In the genomic region with DNA sequence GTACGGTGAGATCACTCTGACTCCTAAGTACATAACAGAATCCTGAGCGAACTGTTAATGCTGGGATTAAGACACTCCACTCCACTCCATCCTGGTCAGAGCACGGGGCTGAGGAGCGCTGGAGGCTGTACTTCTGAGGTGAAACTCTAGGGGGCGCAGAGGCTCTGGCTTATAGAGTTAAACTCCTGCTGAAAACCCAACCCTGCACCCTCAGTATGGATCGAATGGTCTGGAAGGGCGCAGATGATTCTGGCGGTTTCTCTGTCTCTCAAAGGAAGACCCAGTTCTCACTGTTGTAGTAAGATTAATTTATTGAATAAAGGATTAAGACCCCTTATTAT, we compare ENCODE assay signal across 9 mouse cellular contexts. TPM values are rescaled to one million over a fixed set of nuclear protein-coding genes. Genes with fewer than 3 reads are reported as not detected.
DNase-seq lines count a peak whose midpoint lies in the region; ATAC-seq and TF ChIP-seq lines count a peak whose summit lies in the region.
"Had no signal": no experiment of that assay in that cellular context is flagged by ENCODE, and none has a peak within 500 bp of the region (broad histone marks: within the 10 kb centered on the region; RNA-seq: fewer than 3 reads in every experiment).

No protein-coding gene starts in this region.

- no peak for TF ChIP-seq POLR2A in cortical plate, adult 2 months (IDR thresholded peaks at IDR 0.05; ENCODE audit: extremely low read depth, insufficient read depth, low read length)

- peaks cover 64% of the 10 kb centered on the region for H3K27me3 ChIP-seq in heart, embryonic 12.5 days (replicated peaks)
- peaks cover 24% of the 10 kb centered on the region for H3K27me3 ChIP-seq in heart, postnatal 0 days (ENCODE audit: control insufficient read depth, insufficient read depth, low read length)
- peaks cover 14% of the 10 kb centered on the region for H3K27me3 ChIP-seq in stomach, embryonic 15.5 days (replicated peaks)

- WGBS in heart, embryonic 12.5 days, result 21% methylated on average over 8 of the region's 8 CpGs
- WGBS in heart, postnatal 0 days, result 20% methylated on average over 8 of the region's 8 CpGs
- WGBS in stomach, embryonic 15.5 days, result 16% methylated on average over 8 of the region's 8 CpGs

- H3K27ac ChIP-seq in heart, embryonic 12.5 days (ENCODE audit: poor library complexity, severe bottlenecking), result no peak overlapping the region
- no peak overlapping the region for H3K27ac ChIP-seq in cortical plate, adult 2 months (ENCODE audit: insufficient read depth, low read length)
- no peak overlapping the region for H3K27ac ChIP-seq in heart, postnatal 0 days (ENCODE audit: low read depth)
- no peak overlapping the region for H3K27ac ChIP-seq in stomach, embryonic 15.5 days
- H3K27ac ChIP-seq: macrophage had no signal

- TF ChIP-seq CTCF in cortical plate, adult 2 months (IDR thresholded peaks at IDR 0.05; ENCODE audit: extremely low read depth, insufficient read depth, low read length), result peak; percentile 52
- peak; percentile 55 for TF ChIP-seq CTCF in heart, postnatal 0 days (IDR thresholded peaks at IDR 0.05; ENCODE audit: low read depth)

- H3K9ac ChIP-seq in heart, embryonic 12.5 days, result no peak overlapping the region
- H3K9ac ChIP-seq in heart, postnatal 0 days (replicated peaks; ENCODE audit: low read depth, low read length), result no peak overlapping the region
- H3K9ac ChIP-seq in stomach, embryonic 15.5 days, result no peak overlapping the region

- no peak overlapping the region for H3K4me2 ChIP-seq in heart, embryonic 12.5 days
- no peak overlapping the region for H3K4me2 ChIP-seq in heart, postnatal 0 days (ENCODE audit: low read depth, low read length)
- no peak overlapping the region for H3K4me2 ChIP-seq in stomach, embryonic 15.5 days

- DNase-seq in heart, adult 11 months, result peak; percentile 94
- peak; percentile 41 for DNase-seq in T-cell, adult 2 months (ENCODE audit: low spot score)
- peak; percentile 43 for DNase-seq in heart, postnatal 0 days (ENCODE audit: low spot score)
- DNase-seq in kidney, postnatal 36 days, result peak; percentile 61 to 86
- peak; percentile 70 for DNase-seq in lung, postnatal 25 days (ENCODE audit: low spot score)

- 0 out of 2 replicates have a peak, but pooled peaks cover 6% of the 10 kb centered on the region for H3K9me3 ChIP-seq in heart, embryonic 12.5 days (replicated peaks)
- H3K9me3 ChIP-seq in heart, postnatal 0 days (replicated peaks; ENCODE audit: control insufficient read depth, low read length), result no peaks in the 10 kb centered on the region
- no peaks in the 10 kb centered on the region for H3K9me3 ChIP-seq in stomach, embryonic 15.5 days

- no peak for ATAC-seq in heart, embryonic 12.5 days (ENCODE audit: insufficient number of reproducible peaks, low FRiP score)
- ATAC-seq in heart, postnatal 0 days (ENCODE audit: insufficient read depth, low read depth), result no peak
- peak; percentile 67 for ATAC-seq in stomach, embryonic 15.5 days (ENCODE audit: insufficient read depth, low FRiP score, low read depth)

- TF ChIP-seq EP300 in heart, postnatal 0 days (IDR thresholded peaks at IDR 0.05; ENCODE audit: low read depth), result no peak

- H3K36me3 ChIP-seq in heart, embryonic 12.5 days, result no peaks in the 10 kb centered on the region
- H3K36me3 ChIP-seq in heart, postnatal 0 days (replicated peaks; ENCODE audit: control insufficient read depth, insufficient read depth, low read length), result no peaks in the 10 kb centered on the region
- no peaks in the 10 kb centered on the region for H3K36me3 ChIP-seq in stomach, embryonic 15.5 days

- no peak overlapping the region for H3K4me3 ChIP-seq in heart, embryonic 12.5 days
- no peak overlapping the region for H3K4me3 ChIP-seq in cortical plate, adult 2 months (ENCODE audit: insufficient read depth, low read length)
- no peak overlapping the region for H3K4me3 ChIP-seq in heart, postnatal 0 days (ENCODE audit: low read depth, low read length)
- H3K4me3 ChIP-seq in stomach, embryonic 15.5 days (replicated peaks), result no peak overlapping the region

- H3K4me1 ChIP-seq in heart, embryonic 12.5 days (replicated peaks), result 0 out of 2 replicates have a peak, but pooled peaks cover 3% of the 10 kb centered on the region
- H3K4me1 ChIP-seq in cortical plate, adult 2 months (ENCODE audit: control insufficient read depth, insufficient read depth, low read length), result no peaks in the 10 kb centered on the region
- H3K4me1 ChIP-seq in heart, postnatal 0 days (ENCODE audit: control insufficient read depth, insufficient read depth), result no peaks in the 10 kb centered on the region
- H3K4me1 ChIP-seq in stomach, embryonic 15.5 days, result no peaks in the 10 kb centered on the region

RNA-seq across cellular contexts. Expression of a gene that starts 8.1 kb away (rescaled TPM):
- polyA plus RNA-seq in heart, embryonic 12.5 days (2016; fragmentation: Nextera tagmentation; extraction: Ambion mirVana), result 3.2 and 3.8 TPM in 2 replicates
- polyA plus RNA-seq in cortical plate, adult 2 months (2012; rRNA removed), result 0.21 and 0.47 TPM in 2 replicates
- not detected in 2 replicates for total RNA-seq in heart, postnatal 0 days (2014; rRNA removed; ENCODE audit: low replicate concordance)
- polyA plus RNA-seq in heart, postnatal 0 days (2015; fragmentation: Nextera tagmentation; extraction: Ambion mirVana), result 0.86 and 1.0 TPM in 2 replicates
- 3.0 and 4.0 TPM in 2 replicates for polyA plus RNA-seq in stomach, embryonic 15.5 days (2015; fragmentation: Nextera tagmentation; extraction: Ambion mirVana)

RNA-seq across cellular contexts. Expression of a gene that starts 23.3 kb away (rescaled TPM):
- 1.8 and 2.0 TPM in 2 replicates for polyA plus RNA-seq in heart, embryonic 12.5 days (2016; fragmentation: Nextera tagmentation; extraction: Ambion mirVana)
- polyA plus RNA-seq in cortical plate, adult 2 months (2012; rRNA removed), result 1.2 and 1.3 TPM in 2 replicates
- not detected in 2 replicates for total RNA-seq in heart, postnatal 0 days (2014; rRNA removed; ENCODE audit: low replicate concordance)
- polyA plus RNA-seq in heart, postnatal 0 days (2015; fragmentation: Nextera tagmentation; extraction: Ambion mirVana), result 0.32 and 0.38 TPM in 2 replicates
- 0.46 and 0.49 TPM in 2 replicates for polyA plus RNA-seq in stomach, embryonic 15.5 days (2015; fragmentation: Nextera tagmentation; extraction: Ambion mirVana)

RNA-seq across cellular contexts. Expression of a gene that starts 27.9 kb away (rescaled TPM):
- 0.85 and 1.1 TPM in 2 replicates for polyA plus RNA-seq in heart, embryonic 12.5 days (2016; fragmentation: Nextera tagmentation; extraction: Ambion mirVana)
- polyA plus RNA-seq in cortical plate, adult 2 months (2012; rRNA removed), result 0.25 and 0.28 TPM in 2 replicates
- 1.3 and 1.8 TPM in 2 replicates for total RNA-seq in heart, postnatal 0 days (2014; rRNA removed; ENCODE audit: low replicate concordance)
- 0.92 and 1.0 TPM in 2 replicates for polyA plus RNA-seq in heart, postnatal 0 days (2015; fragmentation: Nextera tagmentation; extraction: Ambion mirVana)
- polyA plus RNA-seq in stomach, embryonic 15.5 days (2015; fragmentation: Nextera tagmentation; extraction: Ambion mirVana), result 3.5 and 4.0 TPM in 2 replicates

RNA-seq across cellular contexts. Expression of a gene that starts 28.6 kb away (rescaled TPM):
- 1.0 and 1.2 TPM in 2 replicates for polyA plus RNA-seq in heart, embryonic 12.5 days (2016; fragmentation: Nextera tagmentation; extraction: Ambion mirVana)
- 0.21 and 0.33 TPM in 2 replicates for polyA plus RNA-seq in cortical plate, adult 2 months (2012; rRNA removed)
- total RNA-seq in heart, postnatal 0 days (2014; rRNA removed; ENCODE audit: low replicate concordance), result 3.4 TPM in 1 of 2 replicates, not detected in the other
- 1.1 and 1.4 TPM in 2 replicates for polyA plus RNA-seq in heart, postnatal 0 days (2015; fragmentation: Nextera tagmentation; extraction: Ambion mirVana)
- 0.12 and 0.37 TPM in 2 replicates for polyA plus RNA-seq in stomach, embryonic 15.5 days (2015; fragmentation: Nextera tagmentation; extraction: Ambion mirVana)
- polyA plus RNA-seq: macrophage had no signal

RNA-seq across cellular contexts. Expression of a gene that starts 39.8 kb away (rescaled TPM):
- polyA plus RNA-seq in heart, embryonic 12.5 days (2016; fragmentation: Nextera tagmentation; extraction: Ambion mirVana), result 64.6 and 68.1 TPM in 2 replicates
- 45.1 and 47.7 TPM in 2 replicates for polyA plus RNA-seq in cortical plate, adult 2 months (2012; rRNA removed)
- total RNA-seq in heart, postnatal 0 days (2014; rRNA removed; ENCODE audit: low replicate concordance), result 28.5 and 34.9 TPM in 2 replicates
- 81.7 and 87.3 TPM in 2 replicates for polyA plus RNA-seq in heart, postnatal 0 days (2015; fragmentation: Nextera tagmentation; extraction: Ambion mirVana)
- 73.1 and 77.4 TPM in 2 replicates for polyA plus RNA-seq in stomach, embryonic 15.5 days (2015; fragmentation: Nextera tagmentation; extraction: Ambion mirVana)

Comparison
In these comparisons a context has a peak if more than half of its experiments do, and no peak if none do; other contexts are left out.
1. DNase-seq: peak in every context shown above with its lines; median percentile 94 in heart, adult 11 months; 74 in kidney, postnatal 36 days; 70 in lung, postnatal 25 days; 43 in heart, postnatal 0 days; 41 in T-cell, adult 2 months.